Mouse (Mus musculus) forebrain, postnatal 0 days (tissue): ENCODE results near the gene Hcar1. TPM values are rescaled to one million over a fixed set of nuclear protein-coding genes. Genes with fewer than 3 reads are reported as not detected.
A peak's percentile ranks its signal among the peaks of the same experiment; 100 is the strongest.

ENCODE experiments used
- ATAC-seq: fragments of 200-750 bp; cut with Nextera tagmentation; 2 replicates; pipeline ENCODE4 v1.8.0; 2017; ENCODE audit warnings: mild to moderate bottlenecking, moderate library complexity
- DNase-seq: peaks from one replicate; pipeline ENCODE4 v3.0.0-alpha.2; 2015
- H3K27ac ChIP-seq: fragments of 300-500 bp; sonication (generic); 2 replicates; pipeline ENCODE4 v1.5.1; 2014; ENCODE audit warnings: low read depth, mild to moderate bottlenecking, antibody characterized with exemption, low read length, moderate library complexity, mixed read lengths
- H3K27me3 ChIP-seq: fragments of 300-500 bp; sonication (generic); 2 replicates; pipeline ENCODE4 v1.6.1; 2014; ENCODE audit warnings: mild to moderate bottlenecking, low read length, mixed read lengths; ENCODE audit not compliant: insufficient read depth
- H3K36me3 ChIP-seq: fragments of 300-500 bp; sonication (generic); 2 replicates; pipeline ENCODE4 v1.6.1; 2014; ENCODE audit warnings: mild to moderate bottlenecking, moderate library complexity; ENCODE audit not compliant: insufficient read depth
- H3K4me1 ChIP-seq: fragments of 300-500 bp; sonication (generic); 2 replicates; pipeline ENCODE4 v1.6.1; 2014; ENCODE audit warnings: antibody characterized with exemption; ENCODE audit not compliant: insufficient read depth
- H3K4me2 ChIP-seq: fragments of 300-500 bp; sonication (generic); 2 replicates; pipeline ENCODE4 v1.6.1; 2014; ENCODE audit warnings: low read depth, mild to moderate bottlenecking, moderate library complexity
- H3K4me3 ChIP-seq: fragments of 300-500 bp; sonication (generic); 2 replicates; pipeline ENCODE4 v1.5.1; 2014; ENCODE audit warnings: low read depth, low read length, mixed read lengths
- H3K9ac ChIP-seq: fragments of 300-500 bp; sonication (generic); 2 replicates; pipeline ENCODE4 v1.6.1; 2014; ENCODE audit warnings: mild to moderate bottlenecking
- H3K9me3 ChIP-seq: fragments of 300-500 bp; sonication (generic); 2 replicates; pipeline ENCODE4 v1.6.1; 2016; ENCODE audit warnings: low read length
- CTCF ChIP-seq: sonication (generic); IDR thresholded peaks from 2 replicates; pipeline ENCODE4 v1.5.1; 2016; ENCODE audit warnings: antibody characterized with exemption, control low read depth, low read depth
- WGBS: fragments of 180-500 bp; shearing (Covaris S2); extraction: QIAGEN DNeasy Blood & Tissue Kit; methylation state at CpG from one replicate; pipeline ENCODE4 v1.1.7; 2014; 5-methylcytosine and 5-hydroxymethylcytosine counted together
- polyA plus RNA-seq: library from polyadenylated mRNA; unstranded; fragments of >200 nt; fragmentation: Nextera tagmentation; extraction: Ambion mirVana; gene quantifications from 2 replicates; pipeline ENCODE4 v1.2.1, GENCODE M21; 2015
- total RNA-seq: library from RNA; depleted of rRNA; stranded (reverse); fragments of >200 nt; gene quantifications from 2 replicates; pipeline ENCODE4 v1.2.3, GENCODE M21; 2014

Hcar1 gene
- total and polyA plus RNA-seq, 2 experiments from 2014 or later, result 0.61 to 1.00 TPM

DNA sequence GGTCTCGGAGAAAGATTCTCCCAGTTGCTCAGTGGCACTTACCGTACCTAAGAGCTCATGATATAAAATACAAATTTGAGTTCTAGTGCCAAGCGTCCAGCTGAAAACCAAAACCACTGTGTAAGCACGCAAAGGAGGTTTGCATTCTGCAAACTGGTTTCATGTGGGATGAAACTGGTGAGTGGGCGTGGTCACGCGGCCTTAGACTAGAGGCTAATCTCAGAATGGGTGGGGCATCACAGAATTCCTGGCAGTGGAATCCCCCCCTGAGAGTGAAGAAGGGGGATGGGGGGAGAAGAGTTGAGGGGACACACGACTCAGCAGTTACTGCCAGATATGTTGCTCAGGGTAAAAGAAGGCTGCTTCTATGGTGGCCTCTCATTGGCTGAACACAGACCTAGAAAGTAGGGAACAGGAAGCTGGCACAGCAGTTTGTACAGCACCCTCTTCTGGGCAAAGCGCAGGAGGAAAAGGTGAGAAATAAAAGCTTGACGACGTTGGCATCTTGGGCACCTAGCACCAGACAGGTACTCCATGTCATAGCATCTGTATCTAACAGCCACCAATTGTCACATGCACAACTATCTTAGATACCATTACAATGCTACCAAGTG is 24.3 kb upstream of the Hcar1 start:
- TF ChIP-seq CTCF, result no peak
- no peaks in the 10 kb centered on the region for H3K9me3 ChIP-seq
- no peak overlapping the region for H3K4me2 ChIP-seq
- H3K4me1 ChIP-seq, result peaks cover 9% of the 10 kb centered on the region; the same call in 1 of the 2 replicates
- ATAC-seq (no peak), DNase-seq (no peak)
- no peaks in the 10 kb centered on the region for H3K27me3 ChIP-seq
- H3K36me3 ChIP-seq, result peaks cover 10% of the 10 kb centered on the region; the same call in 1 of the 2 replicates
- 79% methylated on average over 11 of the region's 11 CpGs for WGBS
- no peak overlapping the region for H3K27ac ChIP-seq
- H3K9ac ChIP-seq, result no peak overlapping the region
- H3K4me3 ChIP-seq, result no peak overlapping the region

DNA sequence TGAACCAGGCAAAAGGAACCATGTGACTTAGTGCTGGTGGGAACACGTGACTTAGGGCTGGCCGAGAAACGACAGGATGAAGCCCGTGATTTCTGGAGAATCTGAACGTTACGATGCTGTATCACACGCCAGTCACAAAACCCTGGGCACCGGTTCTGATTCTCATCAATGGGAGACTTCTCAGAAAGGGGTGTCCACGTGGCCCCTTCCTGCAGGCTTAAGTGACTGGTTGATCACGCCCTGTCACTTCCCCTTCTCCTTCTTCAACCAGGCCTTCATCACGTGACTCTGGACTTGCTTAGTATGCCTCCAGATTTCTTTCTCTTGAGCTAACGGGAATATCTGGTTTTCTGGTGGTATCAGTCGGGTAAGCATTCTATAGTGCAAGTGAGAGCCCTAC is 17.5 kb upstream of the Hcar1 start:
- ATAC-seq, result no peak
- Histone ChIP-seq H3K36me3 (no peaks in the 10 kb centered on the region), H3K4me2 (no peak overlapping the region), H3K9me3 (no peaks in the 10 kb centered on the region), H3K9ac (no peak overlapping the region), H3K27ac (no peak overlapping the region), H3K4me3 (no peak overlapping the region), H3K27me3 (no peaks in the 10 kb centered on the region), H3K4me1 (no peaks in the 10 kb centered on the region)
- 85% methylated on average over 13 of the region's 13 CpGs for WGBS
- DNase-seq, result no peak
- TF ChIP-seq CTCF, result no peak

DNA sequence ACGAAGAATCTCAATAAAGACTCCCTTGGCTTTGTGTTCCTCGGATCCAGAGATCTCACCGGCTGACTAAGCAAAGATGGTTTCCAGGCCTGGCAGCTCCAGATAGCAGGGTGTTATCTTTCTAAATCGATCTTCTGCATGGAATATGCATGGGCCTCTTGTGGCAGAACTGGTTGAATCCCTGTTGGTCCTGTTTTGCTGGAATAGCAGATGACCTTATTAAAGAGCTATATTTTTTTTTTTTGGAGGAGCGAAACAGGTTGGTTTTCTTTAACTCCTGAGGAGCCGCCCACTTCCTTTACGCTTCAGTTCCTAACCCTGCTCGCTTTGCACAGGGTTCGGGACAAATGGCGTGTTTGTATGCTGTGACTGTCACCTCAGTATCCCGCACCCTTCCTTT is 16.6 kb upstream of the Hcar1 start:
- WGBS, result 82% methylated on average over 11 of the region's 11 CpGs
- Histone ChIP-seq H3K27me3 (no peaks in the 10 kb centered on the region), H3K4me2 (no peak overlapping the region), H3K4me1 (no peaks in the 10 kb centered on the region), H3K27ac (no peak overlapping the region), H3K36me3 (no peaks in the 10 kb centered on the region), H3K9ac (no peak overlapping the region), H3K4me3 (no peak overlapping the region), H3K9me3 (no peaks in the 10 kb centered on the region)
- no peak for TF ChIP-seq CTCF
- DNase-seq, result no peak
- no peak for ATAC-seq

DNA sequence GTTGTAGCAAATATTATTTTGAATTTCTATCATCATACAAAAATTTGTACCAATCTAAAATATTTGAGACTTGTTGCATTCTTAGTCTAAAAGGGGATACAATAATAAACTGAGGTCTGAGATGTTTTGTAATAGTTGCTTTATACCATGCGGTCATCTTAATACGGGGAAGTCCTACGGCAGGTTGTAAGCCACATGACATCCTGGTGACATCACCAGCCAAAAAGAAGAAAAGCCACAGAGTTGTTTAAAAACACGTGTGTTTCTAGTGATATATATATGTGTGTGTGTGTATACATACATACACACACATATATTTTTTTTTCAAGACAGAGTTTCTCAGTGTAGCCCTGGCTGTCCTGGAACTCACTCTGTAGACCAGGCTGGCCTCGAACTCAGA is 13.7 kb upstream of the Hcar1 start:
- no peaks in the 10 kb centered on the region for H3K9me3 ChIP-seq
- DNase-seq, result no peak
- no peak overlapping the region for H3K4me3 ChIP-seq
- ATAC-seq, result no peak
- no peak for TF ChIP-seq CTCF
- H3K4me1 ChIP-seq, result no peaks in the 10 kb centered on the region
- H3K27ac ChIP-seq, result no peak overlapping the region
- H3K9ac ChIP-seq, result no peak overlapping the region
- no peaks in the 10 kb centered on the region for H3K27me3 ChIP-seq
- 93% methylated on average over 5 of the region's 5 CpGs for WGBS
- H3K36me3 ChIP-seq, result no peaks in the 10 kb centered on the region
- H3K4me2 ChIP-seq, result no peak overlapping the region

DNA sequence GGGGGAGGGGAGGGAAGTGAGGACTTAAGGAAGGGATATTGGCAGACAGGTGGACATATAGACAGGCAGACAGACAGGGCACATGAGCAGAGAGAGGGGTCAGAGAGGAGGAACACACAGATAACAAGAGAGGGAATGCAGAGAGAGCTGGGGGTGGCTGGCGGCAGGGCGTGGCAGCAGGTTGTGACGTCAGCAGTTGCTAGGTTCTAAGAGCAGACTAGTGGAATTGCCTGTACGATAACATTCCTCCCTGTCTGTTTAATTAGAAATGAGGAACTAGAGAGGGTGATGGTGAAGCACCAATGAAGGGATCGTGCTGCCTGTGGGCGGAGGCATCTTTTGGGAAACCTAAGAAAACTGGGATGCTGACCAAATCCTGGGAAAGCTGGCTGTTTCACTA is 11.8 kb upstream of the Hcar1 start:
- 54% methylated on average over 6 of the region's 6 CpGs for WGBS

DNA sequence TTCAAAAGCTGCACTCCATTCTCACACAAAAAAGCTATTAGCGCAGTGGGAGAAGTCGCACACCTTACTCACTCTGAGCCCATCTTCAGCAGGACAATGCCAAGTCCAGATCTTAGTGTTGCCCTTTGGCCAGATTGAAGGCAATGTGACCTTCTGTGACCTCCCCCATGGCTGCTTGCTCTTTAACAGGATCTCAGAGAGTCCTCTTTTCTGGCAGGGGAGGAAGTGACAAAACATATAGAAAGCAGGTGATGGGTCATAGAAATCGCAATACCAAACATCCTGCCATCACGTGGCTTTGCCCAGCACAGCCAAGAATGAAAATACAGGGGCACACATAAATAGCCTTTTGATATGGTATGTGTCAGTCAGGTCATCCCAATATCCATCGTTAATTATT is 11.2 kb upstream of the Hcar1 start:
- no peak for DNase-seq

More for the DNA sequence above, 11.8 kb upstream of the Hcar1 start:
- Histone ChIP-seq H3K36me3 (no peaks in the 10 kb centered on the region), H3K27ac (no peak overlapping the region), H3K9ac (no peak overlapping the region), H3K4me1 (no peaks in the 10 kb centered on the region), H3K4me3 (no peak overlapping the region), H3K4me2 (peak overlapping the region; percentile 8; the same call in 1 of the 2 replicates), H3K27me3 (no peaks in the 10 kb centered on the region), H3K9me3 (no peaks in the 10 kb centered on the region)
- ATAC-seq (no peak; the same call in 1 of the 2 replicates), DNase-seq (peak; percentile 67)
- no peak for TF ChIP-seq CTCF

DNA sequence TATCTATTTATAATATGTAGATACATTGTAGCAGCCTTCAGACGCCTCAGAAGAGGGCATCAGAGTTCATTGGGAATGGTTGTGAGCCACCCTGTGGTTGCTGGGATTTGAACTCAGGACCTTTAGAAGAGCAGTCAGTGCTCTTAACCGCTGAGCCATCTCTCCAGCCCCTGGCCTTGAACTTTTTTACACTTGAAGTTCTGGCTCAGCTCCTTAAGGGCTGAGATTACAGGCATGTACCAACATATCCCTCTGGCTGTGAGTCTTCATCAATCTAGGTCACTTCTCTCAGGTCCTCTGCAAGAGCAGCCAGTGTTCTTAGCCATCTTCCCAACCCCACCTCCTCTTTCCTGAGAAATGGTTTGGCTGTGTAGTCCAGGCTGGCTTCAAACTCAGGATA is 10.5 kb upstream of the Hcar1 start:
- Histone ChIP-seq H3K27me3 (no peaks in the 10 kb centered on the region), H3K4me2 (no peak overlapping the region), H3K4me3 (no peak overlapping the region), H3K9ac (no peak overlapping the region), H3K9me3 (no peaks in the 10 kb centered on the region), H3K4me1 (no peaks in the 10 kb centered on the region), H3K36me3 (no peaks in the 10 kb centered on the region), H3K27ac (no peak overlapping the region)
- no peak for TF ChIP-seq CTCF
- ATAC-seq (no peak), DNase-seq (no peak)
- 68% methylated on average over 2 of the region's 2 CpGs for WGBS

More for the DNA sequence above, 11.2 kb upstream of the Hcar1 start:
- no peaks in the 10 kb centered on the region for H3K27me3 ChIP-seq
- WGBS, result 80% methylated on average over 5 of the region's 5 CpGs
- H3K4me1 ChIP-seq, result no peaks in the 10 kb centered on the region
- H3K27ac ChIP-seq, result no peak overlapping the region
- H3K9me3 ChIP-seq, result no peaks in the 10 kb centered on the region
- no peak overlapping the region for H3K9ac ChIP-seq
- H3K4me3 ChIP-seq, result no peak overlapping the region
- ATAC-seq, result no peak
- H3K36me3 ChIP-seq, result no peaks in the 10 kb centered on the region
- no peak overlapping the region for H3K4me2 ChIP-seq
- no peak for TF ChIP-seq CTCF

DNA sequence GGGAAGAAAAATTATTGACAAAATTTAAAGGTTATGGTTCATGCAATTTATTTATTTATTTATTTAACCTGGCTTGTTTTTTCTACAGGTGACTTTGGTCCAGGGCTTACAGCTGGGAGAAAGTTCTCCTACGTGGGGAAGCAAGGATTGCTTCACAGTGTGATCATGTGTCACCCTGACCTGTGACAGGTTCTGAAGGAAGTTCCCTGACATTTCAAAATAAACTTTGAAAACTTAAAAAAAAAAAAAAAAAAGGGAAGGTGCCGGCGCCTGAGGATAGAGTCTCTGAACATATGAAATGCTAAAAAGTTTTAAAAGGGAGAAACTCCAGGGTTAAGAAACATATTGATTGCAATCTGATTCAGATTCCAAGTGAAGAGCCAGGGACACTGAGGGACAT is 6.5 kb upstream of the Hcar1 start:
- H3K36me3 ChIP-seq, result no peaks in the 10 kb centered on the region
- WGBS, result 86% methylated on average over 3 of the region's 3 CpGs
- H3K9ac ChIP-seq, result no peak overlapping the region
- no peaks in the 10 kb centered on the region for H3K27me3 ChIP-seq
- H3K9me3 ChIP-seq, result no peaks in the 10 kb centered on the region
- no peak for ATAC-seq
- no peaks in the 10 kb centered on the region for H3K4me1 ChIP-seq
- TF ChIP-seq CTCF, result no peak
- H3K4me3 ChIP-seq, result no peak overlapping the region
- no peak overlapping the region for H3K4me2 ChIP-seq
- no peak for DNase-seq
- no peak overlapping the region for H3K27ac ChIP-seq
